Mouse (Mus musculus) limb, embryonic 10.5 days (tissue): Measurements from ENCODE around the gene Lrrc10. TPM values are rescaled to one million over a fixed set of nuclear protein-coding genes. Genes with fewer than 3 reads are reported as not detected.
A peak's percentile ranks its signal among the peaks of the same experiment; 100 is the strongest.
"Not testable (repeated sequence)": the region's sequence is repeated elsewhere in the genome, so short reads cannot be mapped to it uniquely, and the experiment has no call there.

Experiments
- DNase-seq: peaks from one replicate; pipeline ENCODE4 v3.0.0-alpha.2; 2017; ENCODE audit warnings: low spot score
- H3K27ac ChIP-seq: fragments of 300-500 bp; sonication (generic); 2 replicates; pipeline ENCODE4 v1.5.1; 2016; ENCODE audit warnings: mild to moderate bottlenecking
- H3K27me3 ChIP-seq: fragments of 300-500 bp; sonication (generic); 2 replicates; pipeline ENCODE4 v1.6.1; 2016; ENCODE audit warnings: low read depth, mild to moderate bottlenecking; ENCODE audit not compliant: poor library complexity, severe bottlenecking
- H3K36me3 ChIP-seq: fragments of 300-500 bp; sonication (generic); 2 replicates; pipeline ENCODE4 v1.6.1; 2016; ENCODE audit warnings: mild to moderate bottlenecking, moderate library complexity
- H3K4me1 ChIP-seq: fragments of 300-500 bp; sonication (generic); 2 replicates; pipeline ENCODE4 v1.6.1; 2016
- H3K4me3 ChIP-seq: fragments of 300-500 bp; sonication (generic); 2 replicates; pipeline ENCODE4 v1.5.1; 2016; ENCODE audit warnings: mild to moderate bottlenecking, moderate library complexity
- H3K9me3 ChIP-seq: fragments of 300-500 bp; sonication (generic); replicated peaks from 2 replicates; pipeline ENCODE4 v1.6.1; 2016; ENCODE audit warnings: mild to moderate bottlenecking
- WGBS: fragments of 180-500 bp; shearing (Covaris S2); methylation state at CpG from one replicate; pipeline ENCODE4 v1.1.7; 2016; 5-methylcytosine and 5-hydroxymethylcytosine counted together
- polyA plus RNA-seq: library from polyadenylated mRNA; unstranded; fragments of >200 nt; fragmentation: Nextera tagmentation; extraction: Ambion mirVana; gene quantifications from 2 replicates; pipeline ENCODE4 v1.2.1, GENCODE M21; 2016

The Lrrc10 gene
- polyA plus RNA-seq, 1 experiment from 2014 or later, result not detected

DNA sequence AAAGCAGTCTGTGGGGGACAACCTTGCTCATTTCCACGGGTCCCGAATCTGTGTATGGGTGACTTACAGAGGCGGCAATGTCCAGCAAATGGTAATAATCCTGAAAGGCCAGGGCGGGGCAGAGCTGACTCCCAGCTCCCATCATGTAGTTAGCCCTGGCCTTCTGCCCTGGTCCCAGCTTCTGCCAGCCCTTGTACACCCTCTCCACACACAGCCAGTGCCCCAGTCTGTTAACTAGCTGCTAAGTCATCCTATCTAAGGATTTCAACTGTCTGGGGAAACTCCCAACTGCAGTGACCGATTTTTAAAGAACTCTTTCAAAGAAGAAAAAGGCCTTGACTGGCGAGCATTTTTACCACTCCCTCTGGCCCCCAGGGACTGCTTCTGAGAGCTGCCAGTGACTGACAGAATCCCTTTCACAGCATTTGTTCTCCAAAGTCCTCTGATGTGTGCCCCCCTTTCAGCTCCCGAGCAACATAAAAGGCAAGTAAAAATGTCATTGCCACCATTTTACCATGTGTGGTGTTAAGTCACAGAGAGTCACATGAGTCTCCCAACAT is 26.8 kb upstream of the Lrrc10 start:
- Histone ChIP-seq H3K4me1 (peaks cover 51% of the 10 kb centered on the region), H3K27ac (no peak overlapping the region), H3K9me3 (no peaks in the 10 kb centered on the region), H3K36me3 (no peaks in the 10 kb centered on the region), H3K27me3 (peaks cover 12% of the 10 kb centered on the region), H3K4me3 (no peak overlapping the region)
- 68% methylated on average over 7 of the region's 7 CpGs for WGBS
- DNase-seq, result no peak

DNA sequence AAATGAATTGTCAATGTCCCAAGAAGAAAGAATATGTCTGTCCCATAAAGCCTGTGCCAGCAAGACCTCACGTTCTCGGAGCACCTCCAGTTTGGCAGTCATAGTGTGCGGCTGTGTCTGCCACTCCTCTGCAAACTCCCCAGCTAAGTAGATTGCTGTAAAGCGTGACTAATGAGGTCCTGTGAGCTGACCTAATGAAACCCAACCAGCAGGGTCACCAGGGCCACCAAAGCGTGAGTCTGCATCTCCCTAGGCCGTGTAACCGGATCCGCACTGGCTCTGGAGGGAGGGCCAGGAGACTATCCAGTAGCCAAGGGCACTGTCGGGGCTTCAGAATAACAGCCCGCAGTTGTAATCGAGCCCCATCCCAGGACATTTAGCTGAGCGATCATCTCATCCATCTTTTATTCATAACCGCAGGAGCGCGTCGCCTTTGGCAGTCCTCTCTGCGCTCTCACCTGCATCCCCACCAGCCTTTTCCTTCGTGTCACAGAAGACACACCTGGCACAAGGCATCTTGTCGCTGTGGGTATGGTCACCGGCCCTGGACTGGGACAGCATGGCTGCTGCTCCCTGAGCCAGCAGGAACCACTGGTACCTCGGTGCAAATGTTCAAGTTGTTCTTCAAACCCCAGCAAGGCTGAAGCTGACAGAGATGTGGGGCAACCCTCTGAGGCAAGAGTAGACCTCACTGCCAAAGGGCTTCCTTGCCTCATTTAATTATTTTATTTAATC is 24.0 kb upstream of the Lrrc10 start:
- Histone ChIP-seq H3K36me3 (no peaks in the 10 kb centered on the region), H3K9me3 (no peaks in the 10 kb centered on the region), H3K4me3 (peak overlapping the region; percentile 33), H3K4me1 (peaks cover 53% of the 10 kb centered on the region), H3K27me3 (peaks cover 40% of the 10 kb centered on the region), H3K27ac (peak overlapping the region; percentile 50; the same call in 1 of the 2 replicates)
- 14% methylated on average over 21 of the region's 21 CpGs for WGBS
- peak; percentile 82 for DNase-seq

DNA sequence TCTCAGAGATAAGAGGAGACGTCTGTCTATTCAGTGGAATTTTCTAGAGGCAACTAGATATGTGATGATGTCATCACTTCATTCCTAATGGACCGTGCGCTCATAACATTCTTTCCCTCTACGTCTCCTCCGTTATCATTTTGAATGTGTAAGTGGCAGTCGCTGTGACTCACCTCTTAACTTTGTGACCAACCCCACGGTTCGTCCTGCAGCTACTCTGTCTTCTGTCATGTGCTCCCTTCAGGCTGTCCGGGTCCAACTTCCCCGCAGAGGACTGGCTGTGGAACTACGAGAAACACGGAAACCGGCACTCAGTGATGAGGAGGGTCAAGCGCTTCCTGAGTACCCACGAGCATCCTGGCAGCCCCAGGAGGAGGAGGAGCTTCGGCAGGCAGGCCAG is 21.4 kb upstream of the Lrrc10 start:
- peaks cover 48% of the 10 kb centered on the region for H3K27me3 ChIP-seq
- WGBS, result 64% methylated on average over 16 of the region's 16 CpGs

DNA sequence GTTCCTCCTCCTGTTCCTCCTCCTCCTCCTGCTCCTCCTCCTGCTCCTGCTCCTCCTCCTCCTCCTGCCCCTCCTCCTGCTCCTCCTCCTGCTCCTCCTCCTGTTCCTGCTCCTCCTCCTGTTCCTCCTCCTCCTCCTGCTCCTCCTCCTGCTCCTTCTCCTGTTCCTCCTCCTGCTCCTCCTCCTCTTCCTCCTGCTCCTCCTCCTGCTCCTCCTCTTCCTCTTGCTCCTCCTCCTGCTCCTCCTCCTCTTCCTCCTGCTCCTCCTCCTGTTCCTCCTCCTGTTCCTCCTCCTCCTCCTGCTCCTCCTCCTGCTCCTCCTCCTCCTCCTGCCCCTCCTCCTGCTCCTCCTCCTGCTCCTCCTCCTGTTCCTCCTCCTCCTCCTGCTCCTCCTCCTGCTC is 19.4 kb upstream of the Lrrc10 start:
- not testable (repeated sequence) for H3K27ac ChIP-seq, H3K36me3 ChIP-seq, H3K9me3 ChIP-seq, DNase-seq, H3K4me3 ChIP-seq
- peaks cover 41% of the 10 kb centered on the region for H3K4me1 ChIP-seq
- peaks cover 48% of the 10 kb centered on the region for H3K27me3 ChIP-seq

More for the DNA sequence above, 21.4 kb upstream of the Lrrc10 start:
- 0 out of 2 replicates have a peak overlapping the region, but pooled peaks have one; percentile 20 for H3K4me3 ChIP-seq
- no peaks in the 10 kb centered on the region for H3K36me3 ChIP-seq
- DNase-seq, result peak; percentile 30
- peaks cover 53% of the 10 kb centered on the region for H3K4me1 ChIP-seq
- H3K9me3 ChIP-seq, result no peaks in the 10 kb centered on the region
- H3K27ac ChIP-seq, result peak overlapping the region; percentile 53

DNA sequence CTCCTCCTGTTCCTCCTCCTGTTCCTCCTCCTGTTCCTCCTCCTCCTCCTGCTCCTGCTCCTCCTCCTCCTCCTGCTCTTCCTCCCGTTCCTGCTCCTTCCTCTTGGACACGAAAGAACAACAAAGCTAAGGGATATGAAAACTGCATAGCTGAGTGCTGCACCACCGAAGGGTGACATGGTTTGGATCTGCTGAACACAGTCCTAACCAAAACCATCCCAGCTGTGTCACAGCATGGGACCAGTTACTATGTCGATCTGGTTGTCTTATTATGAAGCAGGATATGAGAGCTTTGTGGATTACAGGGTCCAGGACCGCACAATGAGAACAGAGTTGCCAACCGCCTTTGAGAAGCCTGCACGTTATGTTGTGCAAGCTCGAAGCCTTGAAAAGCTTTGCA is 19.0 kb upstream of the Lrrc10 start:
- H3K4me3 ChIP-seq, result no peak overlapping the region
- no peak overlapping the region for H3K27ac ChIP-seq
- H3K9me3 ChIP-seq, result no peaks in the 10 kb centered on the region
- peaks cover 48% of the 10 kb centered on the region for H3K27me3 ChIP-seq
- H3K4me1 ChIP-seq, result peaks cover 37% of the 10 kb centered on the region
- no peaks in the 10 kb centered on the region for H3K36me3 ChIP-seq
- 87% methylated on average over 8 of the region's 8 CpGs for WGBS
- no peak for DNase-seq

DNA sequence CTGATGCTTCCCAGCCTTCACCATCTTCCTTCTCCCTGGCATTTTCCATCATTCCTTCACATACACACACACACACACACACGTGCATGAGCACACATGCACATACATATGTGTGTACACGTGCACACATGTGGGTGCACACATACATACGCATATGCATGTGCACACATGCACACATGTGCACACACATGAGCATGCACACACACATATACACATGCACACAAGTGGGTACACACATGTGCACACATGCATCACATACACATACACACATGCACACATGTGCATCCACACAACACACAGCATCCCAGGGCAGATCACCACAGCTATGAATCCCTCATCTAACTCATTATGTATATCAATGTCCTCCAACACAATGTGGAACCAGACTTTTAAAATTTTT is 14.0 kb upstream of the Lrrc10 start:
- Histone ChIP-seq H3K36me3 (no peaks in the 10 kb centered on the region), H3K4me1 (peaks cover 15% of the 10 kb centered on the region), H3K27me3 (peaks cover 8% of the 10 kb centered on the region; the same call in 1 of the 2 replicates), H3K4me3 (no peak overlapping the region), H3K9me3 (no peaks in the 10 kb centered on the region), H3K27ac (no peak overlapping the region)
- WGBS, result 97% methylated on average over 3 of the region's 3 CpGs
- DNase-seq, result no peak

DNA sequence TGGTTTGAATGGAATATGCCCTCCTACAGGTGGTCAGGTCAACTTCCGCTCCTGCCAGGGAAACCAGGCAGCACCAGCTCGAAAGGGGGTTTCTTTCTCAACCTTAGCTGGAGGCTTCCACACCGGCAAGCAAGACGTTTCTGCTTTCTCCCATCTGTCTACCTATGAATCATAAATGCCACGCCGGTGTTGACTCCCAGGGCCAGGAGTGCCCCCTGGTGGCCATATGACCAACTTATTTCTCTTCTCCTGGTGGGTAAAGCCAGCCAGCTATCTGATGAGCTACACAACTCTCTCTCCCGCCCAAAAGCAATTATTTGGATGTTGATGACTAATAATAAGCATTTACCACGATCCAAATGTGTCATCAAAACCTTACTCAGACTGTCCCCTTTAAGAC is 11.4 kb upstream of the Lrrc10 start:
- no peak overlapping the region for H3K4me3 ChIP-seq
- no peaks in the 10 kb centered on the region for H3K36me3 ChIP-seq
- H3K9me3 ChIP-seq, result no peaks in the 10 kb centered on the region
- DNase-seq, result peak; percentile 86
- H3K4me1 ChIP-seq, result peaks cover 6% of the 10 kb centered on the region
- 26% methylated on average over 8 of the region's 8 CpGs for whole genome bisulfite sequencing
- no peaks in the 10 kb centered on the region for H3K27me3 ChIP-seq
- H3K27ac ChIP-seq, result no peak overlapping the region

DNA sequence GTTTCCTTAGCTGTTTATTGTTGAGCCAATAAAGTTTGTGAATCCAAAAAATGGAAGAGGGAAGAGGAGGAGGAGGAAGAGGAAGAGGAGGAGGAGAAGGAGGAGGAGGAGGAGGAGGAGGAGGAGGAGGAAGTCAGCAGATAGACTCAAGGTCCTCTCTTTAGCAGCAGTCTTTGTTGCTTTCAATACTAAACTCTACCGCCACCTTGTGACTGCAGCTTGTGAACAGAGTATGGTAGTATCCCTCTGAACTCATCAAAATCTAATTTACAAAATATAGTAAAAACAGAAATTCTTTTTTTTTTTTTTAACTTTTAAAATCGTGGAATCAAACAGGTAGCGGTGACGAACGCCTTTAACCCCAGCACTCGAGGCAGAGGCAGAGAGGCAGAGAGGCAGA is 4.8 kb upstream of the Lrrc10 start:
- H3K4me1 ChIP-seq, result peaks cover 20% of the 10 kb centered on the region
- 77% methylated on average over 6 of the region's 6 CpGs for WGBS

DNA sequence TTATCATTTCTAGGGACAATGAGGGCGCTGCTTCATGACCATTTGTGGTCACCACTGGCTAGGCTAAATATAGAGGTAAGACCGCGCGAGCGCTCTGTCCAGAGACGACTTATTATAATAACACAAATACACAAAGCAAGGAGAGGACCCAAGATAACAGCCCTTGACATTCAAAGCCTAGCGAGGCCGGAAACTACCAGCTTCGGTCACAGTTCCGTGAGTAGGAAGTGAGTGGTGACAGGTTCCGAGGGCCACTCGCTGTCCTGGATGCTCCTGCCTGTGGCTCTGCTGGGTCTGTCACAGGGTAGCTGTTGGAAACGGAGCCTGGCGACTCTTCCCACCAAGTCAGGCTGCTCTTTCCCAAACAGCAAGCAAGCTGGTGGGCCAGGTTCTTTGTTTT is 2.8 kb upstream of the Lrrc10 start:
- Histone ChIP-seq H3K4me3 (no peak overlapping the region), H3K4me1 (peaks cover 34% of the 10 kb centered on the region), H3K9me3 (no peaks in the 10 kb centered on the region), H3K27me3 (peaks cover 17% of the 10 kb centered on the region; the same call in 1 of the 2 replicates), H3K36me3 (no peaks in the 10 kb centered on the region), H3K27ac (no peak overlapping the region)
- DNase-seq, result no peak
- 88% methylated on average over 14 of the region's 14 CpGs for WGBS

More for the DNA sequence above, 4.8 kb upstream of the Lrrc10 start:
- no peak overlapping the region for H3K27ac ChIP-seq
- H3K4me3 ChIP-seq, result no peak overlapping the region
- H3K9me3 ChIP-seq, result no peaks in the 10 kb centered on the region
- H3K36me3 ChIP-seq, result no peaks in the 10 kb centered on the region
- peaks cover 8% of the 10 kb centered on the region; the same call in 1 of the 2 replicates for H3K27me3 ChIP-seq
- no peak for DNase-seq

DNA sequence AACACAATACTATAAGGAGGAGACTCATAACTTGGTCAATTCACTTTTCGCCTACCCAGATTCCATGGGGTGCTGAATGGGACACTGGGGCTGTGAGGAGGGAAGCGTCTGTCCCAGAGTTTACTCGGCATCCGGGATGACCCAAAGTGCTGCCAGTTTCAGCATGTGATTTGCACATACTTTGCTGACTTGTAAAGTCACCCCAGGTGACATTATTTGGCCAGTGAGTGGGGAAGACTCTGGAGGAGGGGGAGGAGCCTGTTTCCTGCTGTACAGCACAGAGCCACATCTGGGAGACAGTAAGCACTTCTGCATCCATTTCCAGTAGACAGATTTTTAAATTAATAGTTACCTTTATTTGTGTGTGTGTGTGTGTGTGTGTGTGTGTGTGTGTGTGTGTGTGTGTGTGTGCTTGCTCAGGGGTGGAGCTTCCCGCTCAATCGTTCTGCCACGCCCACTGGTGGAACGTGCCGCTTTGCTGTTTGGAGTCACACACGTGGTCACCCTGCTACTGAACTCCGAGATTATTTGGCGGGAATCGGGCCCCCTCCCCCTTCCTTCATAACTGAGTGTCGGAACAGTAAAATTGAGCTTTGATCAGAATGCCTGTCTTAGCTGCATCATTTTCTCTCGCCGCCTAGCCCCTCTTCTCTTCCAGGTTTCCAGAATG is 1.5 kb upstream of the Lrrc10 start:
- H3K36me3 ChIP-seq, DNase-seq, H3K9me3 ChIP-seq, H3K27ac ChIP-seq: not testable (repeated sequence)
- WGBS, result 57% methylated on average over 16 of the region's 16 CpGs
- Histone ChIP-seq H3K4me1 (peaks cover 37% of the 10 kb centered on the region), H3K27me3 (peaks cover 17% of the 10 kb centered on the region; the same call in 1 of the 2 replicates), H3K4me3 (peak overlapping the region; percentile 27)

DNA sequence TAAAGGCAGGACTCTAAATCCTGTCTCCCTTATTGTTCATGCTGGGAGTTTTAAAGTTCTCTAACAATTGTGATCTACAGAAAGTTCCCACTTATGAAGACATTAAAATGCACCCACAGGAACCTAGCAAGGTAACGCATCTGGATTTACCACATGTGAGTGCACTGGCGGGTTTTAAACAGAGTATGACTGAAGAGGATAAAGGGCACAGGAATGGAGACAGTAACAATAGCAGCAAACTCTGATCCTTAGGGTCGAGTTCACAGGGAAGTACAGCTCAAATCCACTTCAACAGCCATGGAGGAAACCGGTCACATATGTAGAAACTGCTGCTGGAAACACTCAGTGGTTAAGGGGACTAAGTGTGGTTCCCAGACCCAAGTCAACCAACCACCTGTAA is 4.1 kb downstream of the Lrrc10 start:
- DNase-seq, result no peak
- Histone ChIP-seq H3K36me3 (peaks cover 62% of the 10 kb centered on the region), H3K4me3 (no peak overlapping the region), H3K27ac (no peak overlapping the region), H3K4me1 (peaks cover 37% of the 10 kb centered on the region), H3K27me3 (peaks cover 17% of the 10 kb centered on the region; the same call in 1 of the 2 replicates), H3K9me3 (no peaks in the 10 kb centered on the region)
- WGBS, result 79% methylated on average over 4 of the region's 4 CpGs

DNA sequence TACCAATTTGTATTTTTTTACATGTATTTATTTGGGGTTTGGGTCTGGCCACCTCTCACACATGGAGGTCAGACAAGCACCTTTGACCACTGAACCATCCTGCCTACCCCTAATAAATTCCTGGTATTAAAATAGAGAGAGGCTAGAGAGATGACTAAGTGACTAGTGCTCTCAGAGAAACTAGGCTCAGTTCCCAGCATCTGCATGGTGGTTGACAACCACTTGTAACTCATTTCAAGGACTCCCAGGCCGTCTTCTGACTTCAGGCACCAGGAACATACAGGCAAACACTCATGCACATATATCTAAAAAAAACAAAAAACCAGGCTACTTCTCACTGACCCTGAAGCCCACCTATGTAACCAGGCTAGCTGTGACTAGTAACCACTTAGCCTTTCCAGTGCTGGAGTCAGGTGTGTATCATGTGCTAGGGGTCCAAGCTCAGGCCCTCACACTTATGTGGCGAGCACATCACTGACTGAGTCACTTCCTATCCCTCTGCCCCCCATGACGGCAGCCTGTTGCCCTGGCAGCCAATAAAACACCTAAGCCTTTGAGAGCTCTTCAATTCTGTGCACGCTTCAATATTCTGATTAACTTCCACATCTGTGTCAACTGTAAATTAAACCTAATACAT is 4.9 kb downstream of the Lrrc10 start:
- Histone ChIP-seq H3K4me1 (peaks cover 31% of the 10 kb centered on the region), H3K4me3 (no peak overlapping the region), H3K27ac (no peak overlapping the region), H3K36me3 (peaks cover 70% of the 10 kb centered on the region), H3K27me3 (peaks cover 12% of the 10 kb centered on the region; the same call in 1 of the 2 replicates), H3K9me3 (no peaks in the 10 kb centered on the region)
- no peak for DNase-seq
- 81% methylated on average over 4 of the region's 4 CpGs for WGBS

DNA sequence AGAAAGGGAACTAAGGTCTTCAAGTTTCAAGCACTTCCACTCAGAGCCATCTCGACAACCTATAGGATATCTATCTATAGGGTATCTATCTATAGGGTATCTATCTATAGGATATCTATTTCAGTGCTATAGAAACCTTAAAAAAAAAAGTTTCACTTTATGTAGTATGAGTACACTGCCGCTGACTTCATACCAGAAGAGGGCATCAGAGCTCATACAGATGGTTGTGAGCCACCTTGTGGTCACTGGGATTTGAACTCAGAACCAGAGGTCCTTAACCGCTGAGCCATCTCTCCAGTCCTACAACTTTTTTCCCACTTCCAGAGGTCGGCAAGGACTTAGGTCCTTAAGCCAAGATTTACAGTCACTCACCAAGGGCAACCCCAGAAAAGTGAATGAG is 10.5 kb downstream of the Lrrc10 start:
- no peak for DNase-seq
- Histone ChIP-seq H3K27me3 (no peaks in the 10 kb centered on the region), H3K4me1 (peaks cover 10% of the 10 kb centered on the region), H3K36me3 (peaks cover 100% of the 10 kb centered on the region), H3K4me3 (no peak overlapping the region), H3K9me3 (no peaks in the 10 kb centered on the region), H3K27ac (no peak overlapping the region)
- 93% methylated on average over 4 of the region's 4 CpGs for WGBS
